Mouse (Mus musculus): ENCODE results near the gene Stambpl1. TPM values are rescaled to one million over a fixed set of nuclear protein-coding genes. Genes with fewer than 3 reads are reported as not detected.
A peak's percentile ranks its signal among the peaks of the same experiment; 100 is the strongest.

Stambpl1 gene
- polyA plus RNA-seq (2014; fragmentation: Nextera tagmentation; extraction: Ambion mirVana), result 4.9 and 5.7 TPM in 2 replicates

GRCm38 (mm10) chr19:34192008-34192963, at the start of gene Stambpl1:
Stambpl1 (plus strand) TSS chr19:34192229.
- under 1% methylated on average over 62 of the region's 62 CpGs for WGBS
- Histone ChIP-seq H3K27ac (ENCODE audit: low read depth, low read length) (no peak within 1 kb of the TSS), H3K9me3 (ENCODE audit: control insufficient read depth, low read length) (no peaks in the 10 kb centered on the region), H3K4me1 (replicated peaks; ENCODE audit: control insufficient read depth, insufficient read depth, low read length) (0 out of 2 replicates have a peak, but pooled peaks cover 5% of the 10 kb centered on the region), H3K27me3 (replicated peaks; ENCODE audit: control insufficient read depth, insufficient read depth, low read length) (no peaks in the 10 kb centered on the region), H3K4me3 (ENCODE audit: low read depth, low read length) (peak within 1 kb of the TSS; percentile 70), H3K36me3 (ENCODE audit: control insufficient read depth, insufficient read depth, low read length) (no peaks in the 10 kb centered on the region), H3K9ac (ENCODE audit: low read depth, low read length) (peak within 1 kb of the TSS; percentile 68), H3K4me2 (peak within 1 kb of the TSS; percentile 76)
- DNase-seq (ENCODE audit: low spot score) (peak; percentile 77), ATAC-seq (replicated peaks; ENCODE audit: low FRiP score) (peak; percentile 78)

- Histone ChIP-seq H3K4me1 (replicated peaks; ENCODE audit: control insufficient read depth, insufficient read depth, low read length) (no peaks in the 10 kb centered on the region), H3K27ac (ENCODE audit: low read depth, low read length) (no peak overlapping the region), H3K4me2 (no peak overlapping the region), H3K27me3 (replicated peaks; ENCODE audit: control insufficient read depth, insufficient read depth, low read length) (no peaks in the 10 kb centered on the region), H3K36me3 (ENCODE audit: control insufficient read depth, insufficient read depth, low read length) (no peaks in the 10 kb centered on the region), H3K9me3 (ENCODE audit: control insufficient read depth, low read length) (no peaks in the 10 kb centered on the region), H3K4me3 (ENCODE audit: low read depth, low read length) (no peak overlapping the region), H3K9ac (ENCODE audit: low read depth, low read length) (no peak overlapping the region)
- ATAC-seq (replicated peaks; ENCODE audit: low FRiP score) (no peak), DNase-seq (ENCODE audit: low spot score) (no peak)
- WGBS, result 56% methylated on average over 4 of the region's 4 CpGs
Measured at GRCm38 (mm10) chr19:34148421-34148820, 43.6 kb upstream of the Stambpl1 start.

GRCm38 (mm10) chr19:34151909-34152308, 40.1 kb upstream of the Stambpl1 start:
- no peak for ATAC-seq (replicated peaks; ENCODE audit: low FRiP score)

GRCm38 (mm10) chr19:34153263-34154144, 38.5 kb upstream of the Stambpl1 start:
- Histone ChIP-seq H3K27me3 (replicated peaks; ENCODE audit: control insufficient read depth, insufficient read depth, low read length) (no peaks in the 10 kb centered on the region), H3K27ac (ENCODE audit: low read depth, low read length) (no peak overlapping the region), H3K4me3 (ENCODE audit: low read depth, low read length) (no peak overlapping the region), H3K4me1 (replicated peaks; ENCODE audit: control insufficient read depth, insufficient read depth, low read length) (no peaks in the 10 kb centered on the region), H3K4me2 (no peak overlapping the region), H3K9me3 (ENCODE audit: control insufficient read depth, low read length) (no peaks in the 10 kb centered on the region), H3K36me3 (ENCODE audit: control insufficient read depth, insufficient read depth, low read length) (no peaks in the 10 kb centered on the region), H3K9ac (ENCODE audit: low read depth, low read length) (no peak overlapping the region)
- no peak for ATAC-seq (replicated peaks; ENCODE audit: low FRiP score)
- no peak for DNase-seq (ENCODE audit: low spot score)
- WGBS, result 76% methylated on average over 6 of the region's 6 CpGs

More at GRCm38 (mm10) chr19:34151909-34152308, 40.1 kb upstream of the Stambpl1 start:
- DNase-seq (ENCODE audit: low spot score), result no peak
- Histone ChIP-seq H3K36me3 (ENCODE audit: control insufficient read depth, insufficient read depth, low read length) (no peaks in the 10 kb centered on the region), H3K4me2 (no peak overlapping the region), H3K4me1 (replicated peaks; ENCODE audit: control insufficient read depth, insufficient read depth, low read length) (no peaks in the 10 kb centered on the region), H3K27me3 (replicated peaks; ENCODE audit: control insufficient read depth, insufficient read depth, low read length) (no peaks in the 10 kb centered on the region), H3K27ac (ENCODE audit: low read depth, low read length) (no peak overlapping the region), H3K9ac (ENCODE audit: low read depth, low read length) (no peak overlapping the region), H3K4me3 (ENCODE audit: low read depth, low read length) (no peak overlapping the region), H3K9me3 (ENCODE audit: control insufficient read depth, low read length) (no peaks in the 10 kb centered on the region)
- WGBS, result 75% methylated on average over 1 of the region's 1 CpGs

- Histone ChIP-seq H3K4me1 (replicated peaks; ENCODE audit: control insufficient read depth, insufficient read depth, low read length) (no peaks in the 10 kb centered on the region), H3K4me2 (no peak overlapping the region), H3K27me3 (replicated peaks; ENCODE audit: control insufficient read depth, insufficient read depth, low read length) (no peaks in the 10 kb centered on the region), H3K9ac (ENCODE audit: low read depth, low read length) (no peak overlapping the region), H3K36me3 (ENCODE audit: control insufficient read depth, insufficient read depth, low read length) (no peaks in the 10 kb centered on the region), H3K27ac (ENCODE audit: low read depth, low read length) (no peak overlapping the region), H3K9me3 (ENCODE audit: control insufficient read depth, low read length) (no peaks in the 10 kb centered on the region), H3K4me3 (ENCODE audit: low read depth, low read length) (no peak overlapping the region)
- ATAC-seq (replicated peaks; ENCODE audit: low FRiP score) (no peak), DNase-seq (ENCODE audit: low spot score) (no peak)
- 76% methylated on average over 5 of the region's 5 CpGs for WGBS
Measured at GRCm38 (mm10) chr19:34162693-34163092, 29.3 kb upstream of the Stambpl1 start.

- Histone ChIP-seq H3K27me3 (replicated peaks; ENCODE audit: control insufficient read depth, insufficient read depth, low read length) (no peaks in the 10 kb centered on the region), H3K27ac (ENCODE audit: low read depth, low read length) (no peak within 1 kb of the TSS), H3K4me1 (replicated peaks; ENCODE audit: control insufficient read depth, insufficient read depth, low read length) (no peaks in the 10 kb centered on the region), H3K36me3 (ENCODE audit: control insufficient read depth, insufficient read depth, low read length) (no peaks in the 10 kb centered on the region), H3K9ac (ENCODE audit: low read depth, low read length) (no peak within 1 kb of the TSS), H3K4me3 (ENCODE audit: low read depth, low read length) (no peak within 1 kb of the TSS), H3K9me3 (ENCODE audit: control insufficient read depth, low read length) (no peaks in the 10 kb centered on the region), H3K4me2 (no peak within 1 kb of the TSS)
- WGBS, result 53% methylated on average over 5 of the region's 5 CpGs
- DNase-seq (ENCODE audit: low spot score) (no peak), ATAC-seq (replicated peaks; ENCODE audit: low FRiP score) (no peak)
Measured at GRCm38 (mm10) chr19:34165891-34166290, 26.1 kb upstream of the Stambpl1 start, which contains the start of gene Ankrd22. Ankrd22 (minus strand) TSS chr19:34166053.

- H3K4me3 ChIP-seq (ENCODE audit: low read depth, low read length), result no peak overlapping the region
- no peak overlapping the region for H3K27ac ChIP-seq (ENCODE audit: low read depth, low read length)
- DNase-seq (ENCODE audit: low spot score), result no peak
- no peak overlapping the region for H3K9ac ChIP-seq (ENCODE audit: low read depth, low read length)
- no peak for ATAC-seq (replicated peaks; ENCODE audit: low FRiP score)
- 85% methylated on average over 4 of the region's 4 CpGs for WGBS
- no peaks in the 10 kb centered on the region for H3K27me3 ChIP-seq (replicated peaks; ENCODE audit: control insufficient read depth, insufficient read depth, low read length)
- H3K4me1 ChIP-seq (replicated peaks; ENCODE audit: control insufficient read depth, insufficient read depth, low read length), result no peaks in the 10 kb centered on the region
- H3K36me3 ChIP-seq (ENCODE audit: control insufficient read depth, insufficient read depth, low read length), result no peaks in the 10 kb centered on the region
- no peak overlapping the region for H3K4me2 ChIP-seq
- H3K9me3 ChIP-seq (ENCODE audit: control insufficient read depth, low read length), result no peaks in the 10 kb centered on the region
Measured at GRCm38 (mm10) chr19:34166386-34166785, 25.6 kb upstream of the Stambpl1 start.

- Histone ChIP-seq H3K4me1 (replicated peaks; ENCODE audit: control insufficient read depth, insufficient read depth, low read length) (no peaks in the 10 kb centered on the region), H3K36me3 (ENCODE audit: control insufficient read depth, insufficient read depth, low read length) (no peaks in the 10 kb centered on the region), H3K9ac (ENCODE audit: low read depth, low read length) (no peak overlapping the region), H3K27ac (ENCODE audit: low read depth, low read length) (no peak overlapping the region), H3K4me2 (no peak overlapping the region), H3K27me3 (replicated peaks; ENCODE audit: control insufficient read depth, insufficient read depth, low read length) (no peaks in the 10 kb centered on the region), H3K9me3 (ENCODE audit: control insufficient read depth, low read length) (no peaks in the 10 kb centered on the region), H3K4me3 (ENCODE audit: low read depth, low read length) (no peak overlapping the region)
- DNase-seq (ENCODE audit: low spot score) (no peak), ATAC-seq (replicated peaks; ENCODE audit: low FRiP score) (no peak)
- WGBS, result 49% methylated on average over 7 of the region's 7 CpGs
Measured at GRCm38 (mm10) chr19:34167896-34168661, 23.9 kb upstream of the Stambpl1 start.
